Mouse (Mus musculus): Measurements from ENCODE around the gene Asic2. TPM values are rescaled to one million over a fixed set of nuclear protein-coding genes. Genes with fewer than 3 reads are reported as not detected.

Asic2 gene
- polyA plus RNA-seq, 1 experiment from 2014 or later = 0.65 TPM

GRCm38 (mm10) chr11:81492351-81492750 is 475.9 kb downstream of the Asic2 start:
- no peaks in the 10 kb centered on the region for H3K36me3 ChIP-seq
- 88% methylated on average over 5 of the region's 5 CpGs for WGBS
- H3K4me2 ChIP-seq (replicated peaks) = no peak overlapping the region
- ATAC-seq (ENCODE audit: low FRiP score, low read depth) = no peak
- peaks cover 9% of the 10 kb centered on the region; the same call in 1 of the 2 replicates for H3K4me1 ChIP-seq
- H3K9me3 ChIP-seq = no peaks in the 10 kb centered on the region
- H3K9ac ChIP-seq = no peak overlapping the region
- H3K4me3 ChIP-seq = no peak overlapping the region
- H3K27me3 ChIP-seq = 0 out of 2 replicates have a peak, but pooled peaks cover 15% of the 10 kb centered on the region
- H3K27ac ChIP-seq = no peak overlapping the region

- ATAC-seq (ENCODE audit: low FRiP score, low read depth) = no peak
- Histone ChIP-seq H3K4me2 (replicated peaks) (no peak overlapping the region), H3K36me3 (no peaks in the 10 kb centered on the region), H3K27me3 (0 out of 2 replicates have a peak, but pooled peaks cover 2% of the 10 kb centered on the region), H3K4me1 (no peaks in the 10 kb centered on the region), H3K27ac (no peak overlapping the region), H3K4me3 (no peak overlapping the region), H3K9me3 (no peaks in the 10 kb centered on the region), H3K9ac (no peak overlapping the region)
- WGBS = 84% methylated on average over 1 of the region's 1 CpGs
These were observed 479.0 kb downstream of the Asic2 start for GRCm38 (mm10) chr11:81489144-81489735.

GRCm38 (mm10) chr11:81488681-81489080 is 479.6 kb downstream of the Asic2 start:
- H3K4me1 ChIP-seq = no peaks in the 10 kb centered on the region
- no peak overlapping the region for H3K4me2 ChIP-seq (replicated peaks)
- no peak overlapping the region for H3K9ac ChIP-seq
- H3K36me3 ChIP-seq = no peaks in the 10 kb centered on the region
- no peaks in the 10 kb centered on the region for H3K9me3 ChIP-seq
- H3K27me3 ChIP-seq = 0 out of 2 replicates have a peak, but pooled peaks cover 2% of the 10 kb centered on the region
- no peak for ATAC-seq (ENCODE audit: low FRiP score, low read depth)
- no peak overlapping the region for H3K4me3 ChIP-seq
- 84% methylated on average over 5 of the region's 5 CpGs for WGBS
- H3K27ac ChIP-seq = no peak overlapping the region

- Histone ChIP-seq H3K9me3 (no peaks in the 10 kb centered on the region), H3K36me3 (no peaks in the 10 kb centered on the region), H3K4me1 (no peaks in the 10 kb centered on the region), H3K9ac (no peak overlapping the region), H3K4me3 (no peak overlapping the region), H3K4me2 (replicated peaks) (no peak overlapping the region), H3K27ac (no peak overlapping the region), H3K27me3 (0 out of 2 replicates have a peak, but pooled peaks cover 2% of the 10 kb centered on the region)
- WGBS = 21% methylated on average over 6 of the region's 6 CpGs
- ATAC-seq (ENCODE audit: low FRiP score, low read depth) = no peak
These were observed 481.9 kb downstream of the Asic2 start for GRCm38 (mm10) chr11:81486265-81486940.

GRCm38 (mm10) chr11:81481198-81481597 is 487.1 kb downstream of the Asic2 start:
- Histone ChIP-seq H3K4me3 (no peak overlapping the region), H3K9ac (no peak overlapping the region), H3K4me2 (replicated peaks) (no peak overlapping the region), H3K27ac (no peak overlapping the region), H3K9me3 (no peaks in the 10 kb centered on the region), H3K4me1 (no peaks in the 10 kb centered on the region), H3K27me3 (no peaks in the 10 kb centered on the region), H3K36me3 (no peaks in the 10 kb centered on the region)
- 51% methylated on average over 3 of the region's 3 CpGs for WGBS
- no peak for ATAC-seq (ENCODE audit: low FRiP score, low read depth)

GRCm38 (mm10) chr11:81476231-81476630 is 492.0 kb downstream of the Asic2 start:
- H3K27me3 ChIP-seq = no peaks in the 10 kb centered on the region
- H3K4me2 ChIP-seq (replicated peaks) = no peak overlapping the region
- H3K9ac ChIP-seq = no peak overlapping the region
- H3K36me3 ChIP-seq = no peaks in the 10 kb centered on the region
- H3K4me3 ChIP-seq = no peak overlapping the region
- H3K4me1 ChIP-seq = no peaks in the 10 kb centered on the region
- no peak for ATAC-seq (ENCODE audit: low FRiP score, low read depth)
- H3K9me3 ChIP-seq = no peaks in the 10 kb centered on the region
- H3K27ac ChIP-seq = no peak overlapping the region

GRCm38 (mm10) chr11:81474121-81474520 is 494.1 kb downstream of the Asic2 start:
- no peak overlapping the region for H3K27ac ChIP-seq
- no peak overlapping the region for H3K4me2 ChIP-seq (replicated peaks)
- ATAC-seq (ENCODE audit: low FRiP score, low read depth) = no peak
- no peaks in the 10 kb centered on the region for H3K9me3 ChIP-seq
- H3K9ac ChIP-seq = no peak overlapping the region
- no peaks in the 10 kb centered on the region for H3K27me3 ChIP-seq
- 81% methylated on average over 2 of the region's 2 CpGs for WGBS
- no peak overlapping the region for H3K4me3 ChIP-seq
- no peaks in the 10 kb centered on the region for H3K4me1 ChIP-seq
- no peaks in the 10 kb centered on the region for H3K36me3 ChIP-seq

- H3K27me3 ChIP-seq = no peaks in the 10 kb centered on the region
- H3K27ac ChIP-seq = no peak overlapping the region
- no peak overlapping the region for H3K4me3 ChIP-seq
- WGBS = 3% methylated on average over 5 of the region's 5 CpGs
- no peak overlapping the region for H3K9ac ChIP-seq
- H3K4me2 ChIP-seq (replicated peaks) = no peak overlapping the region
- H3K4me1 ChIP-seq = no peaks in the 10 kb centered on the region
- H3K36me3 ChIP-seq = no peaks in the 10 kb centered on the region
- H3K9me3 ChIP-seq = no peaks in the 10 kb centered on the region
- ATAC-seq (ENCODE audit: low FRiP score, low read depth) = no peak
These were observed 506.1 kb downstream of the Asic2 start for GRCm38 (mm10) chr11:81462199-81462598.

- H3K4me3 ChIP-seq = no peak overlapping the region
- ATAC-seq (ENCODE audit: low FRiP score, low read depth) = no peak
- 17% methylated on average over 4 of the region's 4 CpGs for WGBS
- H3K27ac ChIP-seq = no peak overlapping the region
- no peak overlapping the region for H3K4me2 ChIP-seq (replicated peaks)
- H3K9ac ChIP-seq = no peak overlapping the region
- no peaks in the 10 kb centered on the region for H3K27me3 ChIP-seq
- H3K4me1 ChIP-seq = no peaks in the 10 kb centered on the region
- no peaks in the 10 kb centered on the region for H3K9me3 ChIP-seq
- no peaks in the 10 kb centered on the region for H3K36me3 ChIP-seq
These were observed 506.5 kb downstream of the Asic2 start for GRCm38 (mm10) chr11:81461748-81462147.

- H3K27ac ChIP-seq = no peak overlapping the region
- WGBS = 62% methylated on average over 4 of the region's 4 CpGs
- H3K4me3 ChIP-seq = no peak overlapping the region
- no peaks in the 10 kb centered on the region for H3K36me3 ChIP-seq
- peaks cover 24% of the 10 kb centered on the region for H3K4me1 ChIP-seq
- H3K9me3 ChIP-seq = no peaks in the 10 kb centered on the region
- H3K9ac ChIP-seq = no peak overlapping the region
- H3K4me2 ChIP-seq (replicated peaks) = no peak overlapping the region
- H3K27me3 ChIP-seq = 0 out of 2 replicates have a peak, but pooled peaks cover 3% of the 10 kb centered on the region
- no peak for ATAC-seq (ENCODE audit: low FRiP score, low read depth)
These were observed 513.3 kb downstream of the Asic2 start for GRCm38 (mm10) chr11:81454921-81455320.

- H3K4me1 ChIP-seq = peaks cover 32% of the 10 kb centered on the region
- no peak overlapping the region for H3K27ac ChIP-seq
- H3K36me3 ChIP-seq = no peaks in the 10 kb centered on the region
- H3K9me3 ChIP-seq = no peaks in the 10 kb centered on the region
- ATAC-seq (ENCODE audit: low FRiP score, low read depth) = no peak
- WGBS = 5% methylated on average over 1 of the region's 1 CpGs
- 0 out of 2 replicates have a peak, but pooled peaks cover 3% of the 10 kb centered on the region for H3K27me3 ChIP-seq
- no peak overlapping the region for H3K4me2 ChIP-seq (replicated peaks)
- no peak overlapping the region for H3K4me3 ChIP-seq
- H3K9ac ChIP-seq = no peak overlapping the region
These were observed 514.1 kb downstream of the Asic2 start for GRCm38 (mm10) chr11:81454111-81454510.

GRCm38 (mm10) chr11:81449271-81449705 is 519.0 kb downstream of the Asic2 start:
- Histone ChIP-seq H3K27me3 (0 out of 2 replicates have a peak, but pooled peaks cover 6% of the 10 kb centered on the region), H3K27ac (0 out of 2 replicates have a peak overlapping the region, but pooled peaks have one; percentile 11), H3K9ac (no peak overlapping the region), H3K36me3 (no peaks in the 10 kb centered on the region), H3K4me1 (peaks cover 29% of the 10 kb centered on the region), H3K9me3 (no peaks in the 10 kb centered on the region), H3K4me3 (no peak overlapping the region), H3K4me2 (replicated peaks) (peak overlapping the region; percentile 28; the same call in 1 of the 2 replicates)
- peak; percentile 86 for ATAC-seq (ENCODE audit: low FRiP score, low read depth)
- 6% methylated on average over 3 of the region's 3 CpGs for WGBS
